Mouse (Mus musculus) hindbrain, embryonic 12.5 days (tissue): Measurements from ENCODE around the gene Myl12a. TPM values are rescaled to one million over a fixed set of nuclear protein-coding genes. Genes with fewer than 3 reads are reported as not detected.

ENCODE experiments used
- ATAC-seq: fragments of 200-750 bp; cut with Nextera tagmentation; 2 replicates; pipeline ENCODE4 v1.8.0; 2017; ENCODE audit warnings: moderate TSS enrichment; ENCODE audit not compliant: low FRiP score
- H3K27ac ChIP-seq: fragments of 300-500 bp; sonication (generic); 2 replicates; pipeline ENCODE4 v1.5.1; 2016; ENCODE audit warnings: mild to moderate bottlenecking
- H3K27me3 ChIP-seq: fragments of 300-500 bp; sonication (generic); 2 replicates; pipeline ENCODE4 v1.6.1; 2016; ENCODE audit warnings: mild to moderate bottlenecking
- H3K36me3 ChIP-seq: fragments of 300-500 bp; sonication (generic); 2 replicates; pipeline ENCODE4 v1.6.1; 2016; ENCODE audit warnings: mild to moderate bottlenecking
- H3K4me1 ChIP-seq: fragments of 300-500 bp; sonication (generic); 2 replicates; pipeline ENCODE4 v1.6.1; 2016
- H3K4me2 ChIP-seq: fragments of 300-500 bp; sonication (generic); replicated peaks from 2 replicates; pipeline ENCODE4 v1.6.1; 2016; ENCODE audit warnings: mild to moderate bottlenecking
- H3K4me3 ChIP-seq: fragments of 300-500 bp; sonication (generic); 2 replicates; pipeline ENCODE4 v1.5.1; 2016; ENCODE audit warnings: mild to moderate bottlenecking
- H3K9ac ChIP-seq: fragments of 300-500 bp; sonication (generic); 2 replicates; pipeline ENCODE4 v1.6.1; 2016; ENCODE audit warnings: mild to moderate bottlenecking, moderate library complexity
- H3K9me3 ChIP-seq: fragments of 300-500 bp; sonication (generic); replicated peaks from 2 replicates; pipeline ENCODE4 v1.6.1; 2016; ENCODE audit warnings: mild to moderate bottlenecking
- WGBS: fragments of 180-500 bp; shearing (Covaris S2); methylation state at CpG from one replicate; pipeline ENCODE4 v1.1.7; 2016; 5-methylcytosine and 5-hydroxymethylcytosine counted together
- polyA plus RNA-seq: library from polyadenylated mRNA; unstranded; fragments of >200 nt; fragmentation: Nextera tagmentation; extraction: Ambion mirVana; gene quantifications from 2 replicates; pipeline ENCODE4 v1.2.1, GENCODE M21; 2016

The Myl12a gene
- polyA plus RNA-seq = 351 and 382 TPM in 2 replicates

- Histone ChIP-seq H3K9me3 (no peaks in the 10 kb centered on the region), H3K4me1 (peaks cover 17% of the 10 kb centered on the region), H3K27me3 (no peaks in the 10 kb centered on the region), H3K27ac (peak within 1 kb of the TSS; percentile 95), H3K4me3 (peak within 1 kb of the TSS; percentile 91), H3K9ac (peak within 1 kb of the TSS; percentile 91), H3K36me3 (no peaks in the 10 kb centered on the region), H3K4me2 (peak within 1 kb of the TSS; percentile 79)
- 13% methylated on average over 14 of the region's 14 CpGs for WGBS
- peak; percentile 47 for ATAC-seq
Measured at GRCm38 (mm10) chr17:71002744-71003094, at the start of gene Myl12a. Myl12a (minus strand) TSS chr17:71002878.

- no peak for ATAC-seq
- Histone ChIP-seq H3K9ac (no peak overlapping the region), H3K27ac (no peak overlapping the region), H3K36me3 (no peaks in the 10 kb centered on the region), H3K4me3 (no peak overlapping the region), H3K27me3 (no peaks in the 10 kb centered on the region), H3K4me1 (no peaks in the 10 kb centered on the region), H3K9me3 (no peaks in the 10 kb centered on the region), H3K4me2 (no peak overlapping the region)
- whole genome bisulfite sequencing = 90% methylated on average over 8 of the region's 8 CpGs
Measured at GRCm38 (mm10) chr17:71049292-71049691, 46.6 kb upstream of the Myl12a start.

GRCm38 (mm10) chr17:71046856-71047255 lies 44.2 kb upstream of the Myl12a start:
- H3K27ac ChIP-seq = no peak overlapping the region
- H3K4me1 ChIP-seq = no peaks in the 10 kb centered on the region
- H3K9me3 ChIP-seq = no peaks in the 10 kb centered on the region
- no peak overlapping the region for H3K4me2 ChIP-seq
- ATAC-seq = no peak
- H3K36me3 ChIP-seq = no peaks in the 10 kb centered on the region
- H3K4me3 ChIP-seq = no peak overlapping the region
- no peak overlapping the region for H3K9ac ChIP-seq
- no peaks in the 10 kb centered on the region for H3K27me3 ChIP-seq
- WGBS = 90% methylated on average over 4 of the region's 4 CpGs

GRCm38 (mm10) chr17:71045591-71045990 lies 42.9 kb upstream of the Myl12a start:
- Histone ChIP-seq H3K4me2 (no peak overlapping the region), H3K4me1 (peaks cover under 1% of the 10 kb centered on the region; the same call in 1 of the 2 replicates)
- WGBS = 81% methylated on average over 9 of the region's 9 CpGs

GRCm38 (mm10) chr17:71042645-71043044 lies 40.0 kb upstream of the Myl12a start:
- Histone ChIP-seq H3K4me1 (peaks cover 14% of the 10 kb centered on the region), H3K36me3 (no peaks in the 10 kb centered on the region), H3K9ac (no peak overlapping the region), H3K27ac (no peak overlapping the region), H3K4me3 (no peak overlapping the region), H3K27me3 (no peaks in the 10 kb centered on the region), H3K9me3 (no peaks in the 10 kb centered on the region), H3K4me2 (no peak overlapping the region)
- ATAC-seq = no peak
- 100% methylated on average over 1 of the region's 1 CpGs for WGBS

More at GRCm38 (mm10) chr17:71045591-71045990, 42.9 kb upstream of the Myl12a start:
- H3K9me3 ChIP-seq = no peaks in the 10 kb centered on the region
- no peaks in the 10 kb centered on the region for H3K36me3 ChIP-seq
- H3K27me3 ChIP-seq = no peaks in the 10 kb centered on the region
- no peak overlapping the region for H3K4me3 ChIP-seq
- H3K9ac ChIP-seq = no peak overlapping the region
- H3K27ac ChIP-seq = no peak overlapping the region
- no peak for ATAC-seq

- Histone ChIP-seq H3K4me2 (no peak overlapping the region), H3K36me3 (no peaks in the 10 kb centered on the region), H3K4me1 (peaks cover 14% of the 10 kb centered on the region), H3K4me3 (no peak overlapping the region), H3K27me3 (no peaks in the 10 kb centered on the region), H3K9ac (no peak overlapping the region), H3K27ac (no peak overlapping the region), H3K9me3 (no peaks in the 10 kb centered on the region)
- no peak for ATAC-seq
- WGBS = 63% methylated on average over 5 of the region's 5 CpGs
Measured at GRCm38 (mm10) chr17:71040582-71040880, 37.9 kb upstream of the Myl12a start.

GRCm38 (mm10) chr17:71039851-71040581 lies 37.3 kb upstream of the Myl12a start:
- Histone ChIP-seq H3K4me1 (peaks cover 14% of the 10 kb centered on the region), H3K36me3 (no peaks in the 10 kb centered on the region), H3K27me3 (no peaks in the 10 kb centered on the region), H3K9me3 (no peaks in the 10 kb centered on the region), H3K9ac (no peak overlapping the region), H3K27ac (no peak overlapping the region), H3K4me3 (no peak overlapping the region), H3K4me2 (no peak overlapping the region; the same call in 1 of the 2 replicates)
- WGBS = 24% methylated on average over 12 of the region's 12 CpGs
- peak; percentile 64; the same call in 1 of the 2 replicates for ATAC-seq

- no peaks in the 10 kb centered on the region for H3K27me3 ChIP-seq
- H3K4me2 ChIP-seq = no peak overlapping the region
- no peaks in the 10 kb centered on the region for H3K9me3 ChIP-seq
- H3K27ac ChIP-seq = no peak overlapping the region
- H3K36me3 ChIP-seq = no peaks in the 10 kb centered on the region
- peaks cover 14% of the 10 kb centered on the region for H3K4me1 ChIP-seq
- H3K4me3 ChIP-seq = no peak overlapping the region
- 72% methylated on average over 5 of the region's 5 CpGs for WGBS
- H3K9ac ChIP-seq = no peak overlapping the region
- no peak for ATAC-seq
Measured at GRCm38 (mm10) chr17:71038812-71039211, 36.1 kb upstream of the Myl12a start.

- 82% methylated on average over 7 of the region's 7 CpGs for WGBS
- H3K36me3 ChIP-seq = no peaks in the 10 kb centered on the region
- ATAC-seq = no peak
Measured at GRCm38 (mm10) chr17:71037188-71037587, 34.5 kb upstream of the Myl12a start.

GRCm38 (mm10) chr17:71034472-71034871 lies 31.8 kb upstream of the Myl12a start:
- no peak overlapping the region for H3K4me2 ChIP-seq
- H3K27me3 ChIP-seq = no peaks in the 10 kb centered on the region
- H3K27ac ChIP-seq = no peak overlapping the region
- H3K9me3 ChIP-seq = no peaks in the 10 kb centered on the region
- H3K36me3 ChIP-seq = no peaks in the 10 kb centered on the region
- H3K9ac ChIP-seq = no peak overlapping the region
- ATAC-seq = no peak
- peaks cover 3% of the 10 kb centered on the region; the same call in 1 of the 2 replicates for H3K4me1 ChIP-seq
- WGBS = 85% methylated on average over 5 of the region's 5 CpGs
- H3K4me3 ChIP-seq = no peak overlapping the region

More at GRCm38 (mm10) chr17:71037188-71037587, 34.5 kb upstream of the Myl12a start:
- Histone ChIP-seq H3K4me1 (peaks cover 14% of the 10 kb centered on the region), H3K4me2 (no peak overlapping the region), H3K9me3 (no peaks in the 10 kb centered on the region), H3K27ac (no peak overlapping the region), H3K4me3 (no peak overlapping the region), H3K27me3 (no peaks in the 10 kb centered on the region), H3K9ac (no peak overlapping the region)

- ATAC-seq = no peak
- Histone ChIP-seq H3K36me3 (no peaks in the 10 kb centered on the region), H3K4me1 (no peaks in the 10 kb centered on the region), H3K9ac (no peak overlapping the region), H3K27ac (no peak overlapping the region), H3K4me2 (no peak overlapping the region), H3K4me3 (no peak overlapping the region), H3K9me3 (no peaks in the 10 kb centered on the region), H3K27me3 (no peaks in the 10 kb centered on the region)
- whole genome bisulfite sequencing = 86% methylated on average over 10 of the region's 10 CpGs
Measured at GRCm38 (mm10) chr17:71032719-71033118, 30.0 kb upstream of the Myl12a start.

- no peak for ATAC-seq
- no peaks in the 10 kb centered on the region for H3K36me3 ChIP-seq
- no peaks in the 10 kb centered on the region for H3K9me3 ChIP-seq
- H3K9ac ChIP-seq = no peak overlapping the region
- no peaks in the 10 kb centered on the region for H3K4me1 ChIP-seq
- WGBS = 95% methylated on average over 3 of the region's 3 CpGs
- no peak overlapping the region for H3K4me3 ChIP-seq
- H3K27ac ChIP-seq = no peak overlapping the region
- no peaks in the 10 kb centered on the region for H3K27me3 ChIP-seq
- no peak overlapping the region for H3K4me2 ChIP-seq
Measured at GRCm38 (mm10) chr17:71027186-71027585, 24.5 kb upstream of the Myl12a start.

GRCm38 (mm10) chr17:71025922-71026321 lies 23.2 kb upstream of the Myl12a start:
- 81% methylated on average over 8 of the region's 8 CpGs for whole genome bisulfite sequencing
- no peak for ATAC-seq
- Histone ChIP-seq H3K4me3 (no peak overlapping the region), H3K9ac (no peak overlapping the region), H3K27me3 (no peaks in the 10 kb centered on the region), H3K9me3 (no peaks in the 10 kb centered on the region), H3K27ac (no peak overlapping the region), H3K36me3 (no peaks in the 10 kb centered on the region), H3K4me1 (no peaks in the 10 kb centered on the region), H3K4me2 (no peak overlapping the region)
